Mouse (Mus musculus) CD8-positive naive resting alpha-beta T cell, adult 2 months (primary cell): ENCODE results near the gene Dcaf11.

ENCODE experiments used
- DNase-seq, 2 experiments: peaks; one replicate each; pipeline ENCODE4 v3.0.0; 2022; ENCODE audit warnings: low read depth in 2 of 2, low spot score in 2 of 2

Gene Dcaf11

GRCm38 (mm10) chr14:55559799-55560201, at the start of gene Dcaf11:
Gene Dcaf11 (plus strand): TSS chr14:55560006.
- DNase-seq: peak; percentile 68 to 77

GRCm38 (mm10) chr14:55510125-55510731, 49.6 kb upstream of the Dcaf11 start, which contains the start of gene Cpne6:
Gene Cpne6 (plus strand): TSS chr14:55510445.
- no peak for DNase-seq

- no peak for DNase-seq
Observed at GRCm38 (mm10) chr14:55511037-55511436, 48.8 kb upstream of the Dcaf11 start.

- DNase-seq: no peak
Observed at GRCm38 (mm10) chr14:55513927-55514326, 45.9 kb upstream of the Dcaf11 start.

DNA sequence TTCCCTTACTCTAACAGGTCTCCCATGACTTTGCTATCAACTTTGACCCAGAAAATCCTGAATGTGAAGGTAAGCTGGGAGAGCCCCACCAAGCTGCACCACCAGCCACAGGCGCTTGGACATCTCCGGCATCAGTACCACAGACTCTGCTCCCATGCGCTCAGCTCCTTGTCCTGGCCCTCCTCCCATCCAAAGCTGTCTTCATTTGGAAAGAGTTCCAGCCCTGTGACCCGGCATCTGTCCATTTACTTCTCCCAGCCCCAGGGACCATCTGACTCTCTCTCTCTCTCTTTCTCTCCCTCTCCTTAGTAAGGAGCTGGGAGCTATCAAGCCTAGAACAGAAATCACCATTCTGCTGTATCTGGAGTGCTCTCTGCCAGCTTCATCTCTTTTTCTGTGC, 44.0 kb upstream of the Dcaf11 start:
- no peak for DNase-seq

DNA sequence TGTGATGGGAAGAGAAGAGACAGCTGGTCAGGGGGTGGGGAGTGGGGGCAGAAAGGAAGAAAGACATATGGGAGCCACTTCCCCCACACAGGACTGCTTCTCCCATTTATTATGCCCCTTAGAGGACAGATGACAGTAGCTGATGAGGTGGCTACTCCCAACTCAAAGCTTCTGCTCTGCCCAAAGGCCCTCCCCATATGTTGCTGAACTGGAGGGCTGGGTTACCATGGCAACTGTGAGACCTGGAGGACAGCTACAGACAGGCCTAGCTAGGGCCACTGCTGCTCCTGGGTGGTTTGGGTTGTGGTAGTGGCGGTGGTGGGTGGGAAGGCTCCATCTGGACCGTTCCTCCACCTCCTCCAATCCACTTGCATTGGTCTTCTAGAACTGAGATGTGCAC, 40.9 kb upstream of the Dcaf11 start:
- no peak for DNase-seq

DNA sequence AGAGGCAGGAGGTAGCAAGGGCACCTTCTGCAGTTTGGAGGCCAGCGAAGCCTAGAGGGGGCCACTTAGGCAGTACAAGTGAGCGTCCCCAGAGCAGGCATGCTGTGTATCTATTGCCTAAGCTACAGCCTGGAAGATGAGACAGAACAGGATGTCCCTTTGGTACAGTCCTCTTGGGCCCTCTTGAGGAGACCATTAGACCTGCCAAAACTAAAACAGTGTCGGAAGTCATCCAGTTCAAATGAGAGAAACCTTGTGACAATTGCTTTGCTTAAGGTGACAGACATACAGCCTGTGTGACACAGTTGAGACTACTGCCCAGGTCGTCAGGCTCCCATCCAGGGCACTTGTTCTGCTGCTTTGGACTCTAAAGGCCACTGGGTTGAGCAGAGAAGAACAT, 40.2 kb upstream of the Dcaf11 start:
- DNase-seq: no peak

DNA sequence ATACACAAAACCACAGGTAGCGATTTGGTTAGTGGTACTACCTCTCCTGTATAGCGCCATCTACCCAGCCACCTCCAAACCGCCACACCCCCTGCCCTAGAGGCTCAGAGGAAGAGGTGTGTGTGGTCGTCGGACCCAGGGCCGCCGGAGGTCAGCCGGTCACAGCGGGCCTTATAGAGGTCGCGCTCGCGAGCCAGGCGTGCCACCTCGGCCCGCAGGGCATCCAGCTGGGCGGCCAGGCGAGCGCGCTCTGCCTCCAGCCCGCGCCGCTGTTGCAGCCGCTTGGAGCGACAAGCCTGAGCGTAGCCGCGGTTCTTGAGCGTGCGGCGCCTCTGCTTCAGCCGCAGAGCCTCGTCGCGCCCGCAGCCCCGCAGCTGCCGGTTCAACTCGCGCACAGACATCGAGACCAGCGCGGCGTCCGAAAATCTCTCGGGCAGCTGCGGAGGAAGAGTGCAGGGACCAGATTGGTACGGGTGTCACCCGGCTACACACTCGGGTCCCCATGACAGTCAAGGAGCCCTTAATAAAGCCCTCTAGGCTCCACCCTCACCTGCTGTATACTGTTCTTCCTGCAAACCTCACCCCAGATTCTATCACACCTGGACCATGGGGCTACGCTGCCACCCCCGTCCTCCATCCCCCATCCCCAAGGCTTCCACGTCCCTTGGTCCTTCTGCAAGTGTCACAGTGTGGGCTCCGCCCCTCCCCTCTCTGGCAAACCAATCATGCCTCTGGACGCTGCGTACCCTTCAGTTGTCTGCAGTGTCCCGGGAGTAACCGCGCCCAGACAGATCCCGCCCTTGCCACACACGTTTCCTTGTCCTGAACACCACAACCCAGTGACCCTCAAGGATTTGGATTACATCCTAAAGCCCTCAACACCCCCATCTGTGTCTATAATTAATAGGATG, 39.1 kb upstream of the Dcaf11 start:
- DNase-seq: no peak

GRCm38 (mm10) chr14:55524062-55524461, 35.7 kb upstream of the Dcaf11 start:
- no peak for DNase-seq

DNA sequence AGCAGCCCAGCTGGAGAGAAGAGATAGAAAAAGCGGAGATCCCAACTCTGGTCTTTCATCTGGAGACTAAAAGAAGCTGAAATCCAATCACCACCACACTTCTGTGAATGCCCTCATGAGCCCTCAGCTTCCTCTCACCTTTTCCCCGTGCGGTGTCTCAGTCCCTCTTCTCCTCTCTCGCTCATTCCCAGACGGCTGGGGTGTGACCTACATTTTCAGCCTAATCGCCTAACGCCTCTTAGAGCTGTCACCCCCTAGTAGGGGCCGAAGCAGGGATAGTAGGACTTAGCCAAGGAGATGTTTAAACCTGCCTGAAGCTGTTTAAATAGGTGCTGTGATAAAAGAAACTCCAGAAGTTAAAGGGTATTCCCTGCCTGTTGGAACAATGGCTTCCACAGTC, 35.0 kb upstream of the Dcaf11 start, which contains the start of gene Nrl:
Nrl (minus strand) TSS at position 197 of the 400 bp plus-strand sequence.
- DNase-seq: no peak

DNA sequence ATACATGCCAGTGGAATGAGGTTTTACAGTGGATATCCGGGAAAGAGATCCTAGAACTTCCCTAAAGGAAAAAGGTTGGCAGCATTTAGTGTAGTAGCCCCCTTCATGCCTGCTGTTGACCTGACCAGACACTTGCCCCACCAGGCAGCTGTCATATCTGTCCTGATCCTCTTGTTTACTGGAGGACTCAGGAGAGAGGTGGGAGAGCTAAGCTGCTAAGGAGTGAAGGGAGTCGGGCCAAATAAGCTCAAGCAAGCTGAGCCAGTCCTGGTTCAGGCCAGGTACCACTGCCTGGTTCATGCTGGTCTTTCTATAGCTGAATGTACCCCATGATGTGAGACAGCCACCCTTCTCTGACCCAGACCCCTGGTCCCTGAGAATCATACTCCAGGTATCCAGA, 33.1 kb upstream of the Dcaf11 start:
- DNase-seq: no peak

GRCm38 (mm10) chr14:55527940-55528339, 31.9 kb upstream of the Dcaf11 start:
- DNase-seq: peak; percentile 19 to 32

- peak in 1 of 2 experiments; percentile 10 for DNase-seq
Observed at GRCm38 (mm10) chr14:55536116-55536745, 23.6 kb upstream of the Dcaf11 start.

DNA sequence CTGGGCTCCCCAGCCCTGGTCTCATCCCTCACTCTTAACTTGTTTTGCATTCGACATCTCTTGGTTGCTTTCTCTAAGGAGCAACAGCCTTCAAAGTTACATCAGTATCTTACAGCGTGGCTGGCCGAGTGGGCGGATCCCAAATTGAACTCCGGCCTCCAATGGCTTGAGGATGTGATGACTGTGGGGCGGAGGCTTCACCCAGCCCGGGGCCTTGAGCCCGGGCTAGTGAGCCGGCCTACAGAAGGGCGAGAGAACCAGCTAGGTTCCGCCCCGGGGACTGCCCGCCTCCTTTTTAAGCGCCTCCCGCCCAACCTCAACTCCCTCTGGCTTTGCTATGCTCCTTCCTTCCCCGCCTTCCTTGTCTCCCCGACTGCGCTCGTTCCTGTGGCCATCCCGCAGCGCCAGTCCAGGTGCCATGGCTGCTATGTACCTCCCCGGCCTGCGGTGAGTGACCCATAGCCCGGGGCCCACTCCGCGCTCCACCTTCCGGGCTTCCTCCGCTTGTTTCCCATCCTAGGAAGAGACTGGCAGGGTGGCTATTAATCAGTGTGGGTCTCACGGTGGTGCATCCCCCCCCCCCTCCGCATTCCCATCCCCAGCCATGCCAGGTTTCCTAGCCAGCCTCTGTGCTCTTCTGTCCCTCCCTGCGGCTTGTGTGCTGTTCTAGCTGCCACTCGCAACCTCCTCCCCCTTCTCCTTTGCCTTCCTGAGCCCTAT, 19.6 kb upstream of the Dcaf11 start, which contains the start of gene Pck2:
Pck2 (plus strand) TSS at position 200 of the 720 bp plus-strand sequence.
- DNase-seq: peak in 1 of 2 experiments; percentile 34

DNA sequence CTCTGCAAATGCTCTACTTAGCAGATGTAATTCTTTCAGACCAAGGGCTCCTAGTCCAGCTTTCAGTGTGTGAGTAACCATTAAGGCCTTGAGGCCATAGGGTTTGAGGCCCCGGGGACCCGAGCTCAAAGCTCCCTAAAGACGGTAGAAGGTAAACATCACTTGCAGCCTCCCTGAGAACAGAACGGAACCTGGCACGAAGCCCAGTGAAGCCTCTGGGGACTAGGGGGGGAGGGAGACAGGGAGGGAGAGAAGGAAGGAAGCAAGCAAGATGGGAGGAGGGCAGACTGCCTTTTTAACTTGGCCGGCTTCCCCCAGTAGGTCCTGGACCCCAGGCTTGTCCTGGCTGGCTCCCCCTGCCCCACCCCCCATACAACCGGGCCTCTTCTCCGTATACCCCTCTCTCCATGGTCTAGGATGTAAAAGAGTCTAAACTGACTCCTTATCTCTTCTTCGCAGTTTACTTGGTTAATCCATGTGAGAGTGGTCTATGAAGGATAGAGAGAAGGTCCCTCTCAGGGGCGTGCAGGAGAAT, 19.0 kb upstream of the Dcaf11 start:
- DNase-seq: peak; percentile 20 to 53

GRCm38 (mm10) chr14:55542268-55542667, 17.5 kb upstream of the Dcaf11 start:
- DNase-seq: no peak

DNA sequence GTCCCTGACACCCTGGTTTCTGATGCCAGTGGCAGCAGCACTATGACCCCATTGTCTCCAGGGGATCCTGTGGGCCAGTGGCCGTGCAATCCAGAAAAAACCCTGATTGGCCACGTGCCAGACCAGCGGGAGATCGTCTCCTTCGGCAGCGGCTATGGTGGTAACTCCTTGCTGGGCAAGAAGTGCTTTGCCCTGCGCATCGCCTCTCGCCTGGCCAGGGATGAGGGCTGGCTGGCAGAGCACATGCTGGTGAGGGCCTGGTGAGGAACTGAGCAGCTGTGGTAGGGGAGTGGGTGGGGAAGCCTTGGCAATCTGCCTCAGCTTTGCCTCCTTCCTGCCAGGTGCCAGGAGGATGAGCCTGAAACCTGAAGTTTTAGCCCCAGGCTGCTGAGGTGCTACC, 15.5 kb upstream of the Dcaf11 start:
- no peak for DNase-seq

- DNase-seq: no peak
Observed at GRCm38 (mm10) chr14:55550191-55550590, 9.6 kb upstream of the Dcaf11 start.

- no peak for DNase-seq
Observed at GRCm38 (mm10) chr14:55551347-55551746, 8.5 kb upstream of the Dcaf11 start.

DNA sequence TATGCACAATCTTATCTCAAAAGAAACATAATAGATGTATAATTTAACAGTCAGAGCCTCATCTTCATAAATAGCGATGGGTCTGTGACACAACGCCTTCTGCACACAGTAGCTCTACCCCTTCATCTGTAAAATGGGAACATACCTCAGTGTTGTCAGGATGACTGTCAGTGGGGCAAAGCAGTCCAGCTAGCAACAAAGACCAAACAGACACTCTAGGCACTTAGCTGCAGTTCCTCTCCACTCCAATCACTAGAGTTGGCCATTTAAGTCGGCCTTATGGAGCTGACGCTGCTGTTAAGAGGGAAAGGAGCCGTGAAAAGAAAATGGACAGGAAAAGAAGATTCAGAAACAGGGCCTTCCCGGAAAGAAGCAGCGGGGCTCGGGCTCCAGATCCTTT, 8.0 kb upstream of the Dcaf11 start:
- no peak for DNase-seq

DNA sequence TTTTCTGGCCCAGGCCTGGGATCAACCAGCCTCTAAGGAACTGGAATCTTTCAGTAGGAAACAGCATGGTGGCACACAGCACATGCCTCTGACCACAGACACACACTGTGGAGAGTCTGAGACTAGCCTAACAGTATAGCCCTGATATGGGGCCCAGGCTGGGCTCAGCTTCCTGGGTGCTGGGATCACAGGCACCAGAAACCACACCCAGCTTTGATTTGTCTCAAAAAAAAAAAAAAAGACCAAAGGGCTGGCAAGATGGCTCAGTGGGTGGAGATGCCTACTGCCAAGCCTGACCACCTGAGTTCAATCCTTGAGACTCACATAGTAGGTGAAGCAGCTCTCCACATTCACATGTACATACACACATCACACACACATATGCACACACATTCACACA, 5.2 kb upstream of the Dcaf11 start:
- DNase-seq: no peak
